Mouse (Mus musculus) heart, embryonic 10.5 days (tissue): Measurements from ENCODE around the gene Slc39a11. TPM values are rescaled to one million over a fixed set of nuclear protein-coding genes. Genes with fewer than 3 reads are reported as not detected.

Source experiments
- DNase-seq: peaks from one replicate; pipeline ENCODE4 v3.0.0-alpha.2; 2017; ENCODE audit warnings: low spot score
- H3K27ac ChIP-seq: fragments of 300-500 bp; sonication (generic); 2 replicates; pipeline ENCODE4 v1.5.1; 2016; ENCODE audit warnings: mild to moderate bottlenecking
- H3K27me3 ChIP-seq: fragments of 300-500 bp; sonication (generic); 2 replicates; pipeline ENCODE4 v1.6.1; 2016; ENCODE audit warnings: mild to moderate bottlenecking; ENCODE audit not compliant: poor library complexity, insufficient read depth, severe bottlenecking
- H3K36me3 ChIP-seq: fragments of 300-500 bp; sonication (generic); 2 replicates; pipeline ENCODE4 v1.6.1; 2016; ENCODE audit warnings: mild to moderate bottlenecking, moderate library complexity
- H3K4me1 ChIP-seq: fragments of 300-500 bp; sonication (generic); 2 replicates; pipeline ENCODE4 v1.6.1; 2016; ENCODE audit warnings: mild to moderate bottlenecking
- H3K4me3 ChIP-seq: fragments of 300-500 bp; sonication (generic); 2 replicates; pipeline ENCODE4 v1.5.1; 2016; ENCODE audit warnings: mild to moderate bottlenecking, moderate library complexity
- H3K9me3 ChIP-seq: fragments of 300-500 bp; sonication (generic); 2 replicates; pipeline ENCODE4 v1.6.1; 2016; ENCODE audit warnings: mild to moderate bottlenecking, moderate library complexity
- WGBS: fragments of 180-500 bp; shearing (Covaris S2); methylation state at CpG from one replicate; pipeline ENCODE4 v1.1.7; 2016; 5-methylcytosine and 5-hydroxymethylcytosine counted together
- polyA plus RNA-seq: library from polyadenylated mRNA; unstranded; fragments of >200 nt; fragmentation: Nextera tagmentation; extraction: Ambion mirVana; gene quantifications from 2 replicates; pipeline ENCODE4 v1.2.1, GENCODE M21; 2016

Slc39a11 gene
- polyA plus RNA-seq, 1 experiment from 2014 or later = 23.0 TPM

- WGBS = 82% methylated on average over 4 of the region's 4 CpGs
- no peak for DNase-seq
- Histone ChIP-seq H3K9me3 (no peaks in the 10 kb centered on the region), H3K27ac (no peak overlapping the region), H3K36me3 (no peaks in the 10 kb centered on the region), H3K4me3 (no peak overlapping the region), H3K27me3 (peaks cover 49% of the 10 kb centered on the region), H3K4me1 (peaks cover 24% of the 10 kb centered on the region)
These were observed 27.9 kb downstream of the Slc39a11 start for GRCm38 (mm10) chr11:113622028-113622427.

GRCm38 (mm10) chr11:113621001-113621400 lies 28.9 kb downstream of the Slc39a11 start:
- Histone ChIP-seq H3K4me3 (no peak overlapping the region), H3K36me3 (no peaks in the 10 kb centered on the region), H3K4me1 (peaks cover 24% of the 10 kb centered on the region), H3K27me3 (peaks cover 60% of the 10 kb centered on the region), H3K27ac (no peak overlapping the region), H3K9me3 (no peaks in the 10 kb centered on the region)
- 74% methylated on average over 2 of the region's 2 CpGs for WGBS
- no peak for DNase-seq

GRCm38 (mm10) chr11:113619420-113620080 lies 30.3 kb downstream of the Slc39a11 start:
- Histone ChIP-seq H3K4me1 (peaks cover 24% of the 10 kb centered on the region), H3K36me3 (no peaks in the 10 kb centered on the region), H3K9me3 (no peaks in the 10 kb centered on the region), H3K27me3 (peaks cover 68% of the 10 kb centered on the region), H3K27ac (0 out of 2 replicates have a peak overlapping the region, but pooled peaks have one; percentile 50), H3K4me3 (peak overlapping the region; percentile 62)
- 5% methylated on average over 31 of the region's 31 CpGs for WGBS
- no peak for DNase-seq

GRCm38 (mm10) chr11:113618672-113619419 lies 31.0 kb downstream of the Slc39a11 start, which contains the start of gene Sstr2:
Gene Sstr2 (plus strand): TSS chr11:113619342.
- Histone ChIP-seq H3K4me3 (peak within 1 kb of the TSS; percentile 62), H3K27ac (0 out of 2 replicates have a peak within 1 kb of the TSS, but pooled peaks have one; percentile 50), H3K36me3 (no peaks in the 10 kb centered on the region), H3K27me3 (peaks cover 74% of the 10 kb centered on the region), H3K9me3 (no peaks in the 10 kb centered on the region), H3K4me1 (peaks cover 24% of the 10 kb centered on the region)
- DNase-seq = peak; percentile 79
- WGBS = under 1% methylated on average over 54 of the region's 54 CpGs

GRCm38 (mm10) chr11:113618303-113618671 lies 31.6 kb downstream of the Slc39a11 start:
- Histone ChIP-seq H3K9me3 (no peaks in the 10 kb centered on the region), H3K4me3 (peak overlapping the region; percentile 62), H3K36me3 (no peaks in the 10 kb centered on the region), H3K4me1 (peaks cover 24% of the 10 kb centered on the region), H3K27me3 (peaks cover 77% of the 10 kb centered on the region), H3K27ac (0 out of 2 replicates have a peak overlapping the region, but pooled peaks have one; percentile 1)
- 23% methylated on average over 4 of the region's 4 CpGs for WGBS
- DNase-seq = no peak

- Histone ChIP-seq H3K27me3 (peaks cover 77% of the 10 kb centered on the region), H3K9me3 (no peaks in the 10 kb centered on the region), H3K36me3 (no peaks in the 10 kb centered on the region), H3K27ac (no peak overlapping the region), H3K4me1 (peaks cover 24% of the 10 kb centered on the region), H3K4me3 (no peak overlapping the region)
- 52% methylated on average over 14 of the region's 14 CpGs for WGBS
- DNase-seq = no peak
These were observed 32.6 kb downstream of the Slc39a11 start for GRCm38 (mm10) chr11:113617132-113617911.

GRCm38 (mm10) chr11:113614476-113614875 lies 35.4 kb downstream of the Slc39a11 start:
- H3K9me3 ChIP-seq = no peaks in the 10 kb centered on the region
- H3K4me1 ChIP-seq = peaks cover 25% of the 10 kb centered on the region
- 65% methylated on average over 6 of the region's 6 CpGs for WGBS
- no peak overlapping the region for H3K4me3 ChIP-seq
- no peak overlapping the region for H3K27ac ChIP-seq
- H3K36me3 ChIP-seq = no peaks in the 10 kb centered on the region
- peaks cover 51% of the 10 kb centered on the region for H3K27me3 ChIP-seq
- no peak for DNase-seq

GRCm38 (mm10) chr11:113611664-113612611 lies 37.9 kb downstream of the Slc39a11 start:
- H3K4me3 ChIP-seq = peak overlapping the region; percentile 46
- 17% methylated on average over 24 of the region's 24 CpGs for WGBS
- peak; percentile 83 for DNase-seq
- H3K27me3 ChIP-seq = peaks cover 27% of the 10 kb centered on the region
- H3K4me1 ChIP-seq = peaks cover 10% of the 10 kb centered on the region
- no peaks in the 10 kb centered on the region for H3K36me3 ChIP-seq
- H3K9me3 ChIP-seq = no peaks in the 10 kb centered on the region
- peak overlapping the region; percentile 77 for H3K27ac ChIP-seq

GRCm38 (mm10) chr11:113611112-113611646 lies 38.7 kb downstream of the Slc39a11 start:
- H3K27ac ChIP-seq = peak overlapping the region; percentile 77
- H3K36me3 ChIP-seq = no peaks in the 10 kb centered on the region
- H3K4me3 ChIP-seq = peak overlapping the region; percentile 46; the same call in 1 of the 2 replicates
- peaks cover 19% of the 10 kb centered on the region for H3K27me3 ChIP-seq
- WGBS = 80% methylated on average over 10 of the region's 10 CpGs
- H3K4me1 ChIP-seq = peaks cover 10% of the 10 kb centered on the region
- no peaks in the 10 kb centered on the region for H3K9me3 ChIP-seq
- no peak for DNase-seq

- peaks cover 10% of the 10 kb centered on the region for H3K4me1 ChIP-seq
- DNase-seq = no peak
These were observed 39.6 kb downstream of the Slc39a11 start for GRCm38 (mm10) chr11:113610266-113610665.

GRCm38 (mm10) chr11:113609581-113609980 lies 40.3 kb downstream of the Slc39a11 start:
- H3K27me3 ChIP-seq = peaks cover 9% of the 10 kb centered on the region
- H3K36me3 ChIP-seq = no peaks in the 10 kb centered on the region
- no peaks in the 10 kb centered on the region for H3K9me3 ChIP-seq
- no peak overlapping the region for H3K27ac ChIP-seq
- no peak overlapping the region for H3K4me3 ChIP-seq
- H3K4me1 ChIP-seq = peaks cover 10% of the 10 kb centered on the region
- no peak for DNase-seq
- whole genome bisulfite sequencing = 76% methylated on average over 5 of the region's 5 CpGs

More at GRCm38 (mm10) chr11:113610266-113610665, 39.6 kb downstream of the Slc39a11 start:
- 81% methylated on average over 5 of the region's 5 CpGs for WGBS
- H3K27me3 ChIP-seq = peaks cover 10% of the 10 kb centered on the region
- H3K9me3 ChIP-seq = no peaks in the 10 kb centered on the region
- H3K36me3 ChIP-seq = no peaks in the 10 kb centered on the region
- no peak overlapping the region for H3K4me3 ChIP-seq
- H3K27ac ChIP-seq = no peak overlapping the region
